Mouse (Mus musculus) thymus, adult 2 months (tissue): ENCODE results near the gene Dffb.

ENCODE experiments used
- CTCF ChIP-seq: fragments of 200-500 bp; IDR thresholded peaks from 2 replicates; pipeline ENCODE4 v1.5.1; 2012; ENCODE audit warnings: mild to moderate bottlenecking, control low read depth, low read length, moderate library complexity, borderline replicate concordance; ENCODE audit not compliant: control insufficient read depth, poor library complexity, insufficient read depth; ENCODE audit errors: extremely low read depth
- POLR2A ChIP-seq: fragments of 200-500 bp; IDR thresholded peaks from 2 replicates; pipeline ENCODE4 v1.6.1; 2012; ENCODE audit warnings: mild to moderate bottlenecking, low read length, control low read depth, moderate library complexity; ENCODE audit not compliant: control insufficient read depth, poor library complexity, insufficient read depth; ENCODE audit errors: extremely low read depth

GRCm38 (mm10) chr4:153956569-153957405, 18.1 kb downstream of the Dffb start, which contains the start of gene A430005L14Rik:
- peak; percentile 40; the same call in 1 of the 2 replicates for TF ChIP-seq CTCF
- TF ChIP-seq POLR2A = peak; percentile 66
